Mouse (Mus musculus) heart, adult 2 months (tissue): ENCODE measurements around the gene Bckdha. TPM values are rescaled to one million over a fixed set of nuclear protein-coding genes. Genes with fewer than 3 reads are reported as not detected.
A peak's percentile ranks its signal among the peaks of the same experiment; 100 is the strongest.

Experiments
- DNase-seq, 2 experiments: peaks; one replicate each; pipeline ENCODE4 v3.0.0; 2021
- H3K27ac ChIP-seq: fragments of 200-600 bp; 2 replicates; pipeline ENCODE4 v1.8.1; 2022
- H3K27me3 ChIP-seq: fragments of 200-500 bp; 2 replicates; pipeline ENCODE4 v1.6.1; 2012; ENCODE audit warnings: mild to moderate bottlenecking, low read length, inconsistent platforms, mixed read lengths; ENCODE audit not compliant: control insufficient read depth, insufficient read depth
- H3K36me3 ChIP-seq: fragments of 200-500 bp; 2 replicates; pipeline ENCODE4 v1.6.1; 2012; ENCODE audit warnings: low read length, inconsistent platforms; ENCODE audit not compliant: control insufficient read depth, insufficient read depth
- H3K4me1 ChIP-seq: fragments of 200-500 bp; 2 replicates; pipeline ENCODE4 v1.6.1; 2011; ENCODE audit warnings: low read length; ENCODE audit not compliant: control insufficient read depth, insufficient read depth
- H3K4me3 ChIP-seq: fragments of 200-600 bp; 2 replicates; pipeline ENCODE4 v1.8.1; 2022
- H3K79me2 ChIP-seq: fragments of 200-500 bp; replicated peaks from 2 replicates; pipeline ENCODE4 v1.6.1; 2012; ENCODE audit warnings: mild to moderate bottlenecking, inconsistent platforms, low read length, moderate library complexity, mixed read lengths; ENCODE audit not compliant: control insufficient read depth, insufficient read depth
- H3K9ac ChIP-seq: fragments of 200-500 bp; 2 replicates; pipeline ENCODE4 v1.6.1; 2012; ENCODE audit warnings: low read depth, mild to moderate bottlenecking, control low read depth, inconsistent platforms, low read length, mixed read lengths
- CTCF ChIP-seq: fragments of 200-600 bp; IDR thresholded peaks from 2 replicates; pipeline ENCODE4 v1.8.1; 2022; ENCODE audit warnings: antibody characterized with exemption, mild to moderate bottlenecking, moderate library complexity
- EP300 ChIP-seq: fragments of 200-500 bp; IDR thresholded peaks from 2 replicates; pipeline ENCODE4 v1.6.1; 2011; ENCODE audit warnings: low read depth, low read length, control low read depth; ENCODE audit not compliant: insufficient read depth
- POLR2A ChIP-seq: fragments of 200-500 bp; IDR thresholded peaks from 2 replicates; pipeline ENCODE4 v1.6.1; 2011; ENCODE audit warnings: mild to moderate bottlenecking, low read depth, low read length, control low read depth; ENCODE audit not compliant: insufficient read depth
- WGBS: fragments of 180-500 bp; shearing (Covaris S2); methylation state at CpG from one replicate; pipeline ENCODE4 v1.1.7; 2018; 5-methylcytosine and 5-hydroxymethylcytosine counted together
- intact Hi-C: fragments of 180-260 bp; cut with DNase I; formaldehyde crosslinking; loops from one replicate; pipeline ENCODE4 v1.15.1; 2025
- polyA plus RNA-seq: library from polyadenylated mRNA; depleted of rRNA; stranded (reverse); fragments of >200 nt; gene quantifications from 2 replicates; pipeline ENCODE4 v1.2.3, GENCODE M21; 2012
- total RNA-seq, 2 experiments: library from RNA; stranded (reverse); gene quantifications; 2 replicates each; pipeline ENCODE4 v1.2.3; 2021

Bckdha gene
- total and polyA plus RNA-seq, 3 experiments, result 225 to 545 (median 312) TPM

GRCm38 (mm10) chr7:25677013-25677412 is 18.2 kb upstream of the Bckdha start:
- no peak overlapping the region for H3K27ac ChIP-seq
- H3K79me2 ChIP-seq, result no peaks in the 10 kb centered on the region
- TF ChIP-seq POLR2A, result no peak
- TF ChIP-seq CTCF, result no peak
- no peak for TF ChIP-seq EP300
- no peaks in the 10 kb centered on the region for H3K36me3 ChIP-seq
- H3K27me3 ChIP-seq, result no peaks in the 10 kb centered on the region; the same call in 1 of the 2 replicates
- H3K9ac ChIP-seq, result no peak overlapping the region
- peaks cover 4% of the 10 kb centered on the region; the same call in 1 of the 2 replicates for H3K4me1 ChIP-seq
- DNase-seq, result no peak
- WGBS, result 82% methylated on average over 7 of the region's 7 CpGs
- intact Hi-C loops, result loop anchor here (2.0 kb wide), 1 partner anchor 16 kb away; no protein-coding TSS in a partner anchor
- no peak overlapping the region for H3K4me3 ChIP-seq

GRCm38 (mm10) chr7:25676085-25676781 is 17.5 kb upstream of the Bckdha start:
- H3K27ac ChIP-seq, result no peak overlapping the region; the same call in 1 of the 2 replicates
- no peaks in the 10 kb centered on the region for H3K36me3 ChIP-seq
- no peaks in the 10 kb centered on the region for H3K79me2 ChIP-seq
- no peak overlapping the region for H3K4me3 ChIP-seq
- WGBS, result 16% methylated on average over 15 of the region's 15 CpGs
- TF ChIP-seq POLR2A, result no peak
- TF ChIP-seq CTCF, result no peak
- TF ChIP-seq EP300, result peak; percentile 29; the same call in 1 of the 2 replicates
- no peak overlapping the region for H3K9ac ChIP-seq
- intact Hi-C loops, result loop anchor here (2.0 kb wide), 1 partner anchor 15 kb away; no protein-coding TSS in a partner anchor
- DNase-seq, result peak; percentile 80 to 87
- H3K4me1 ChIP-seq, result peaks cover 2% of the 10 kb centered on the region; the same call in 1 of the 2 replicates
- H3K27me3 ChIP-seq, result no peaks in the 10 kb centered on the region; the same call in 1 of the 2 replicates

DNA sequence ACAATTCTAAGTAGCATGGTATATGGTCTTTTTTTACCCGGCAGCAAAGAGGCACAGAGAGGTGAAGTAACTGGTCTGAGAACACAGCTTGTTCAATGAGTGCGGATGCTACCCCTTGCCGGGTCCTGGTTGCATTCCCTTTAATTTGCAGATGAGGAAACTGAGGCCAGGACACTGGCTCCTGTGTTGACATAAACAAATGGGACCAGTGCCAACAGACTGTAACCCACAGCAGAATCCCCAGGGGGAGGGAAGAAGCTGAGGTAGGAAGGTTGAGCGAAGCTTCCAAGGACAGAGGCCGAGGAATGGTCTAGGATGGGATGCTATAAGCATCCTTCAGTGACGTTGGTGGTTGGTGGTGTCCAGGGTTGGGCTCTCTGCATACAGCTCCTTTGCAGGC is 16.6 kb upstream of the Bckdha start:
- Histone ChIP-seq H3K36me3 (no peaks in the 10 kb centered on the region), H3K9ac (no peak overlapping the region), H3K4me1 (peaks cover 2% of the 10 kb centered on the region; the same call in 1 of the 2 replicates), H3K27me3 (no peaks in the 10 kb centered on the region; the same call in 1 of the 2 replicates), H3K79me2 (no peaks in the 10 kb centered on the region), H3K27ac (no peak overlapping the region), H3K4me3 (no peak overlapping the region)
- WGBS, result 48% methylated on average over 6 of the region's 6 CpGs
- TF ChIP-seq EP300 (no peak), CTCF (no peak), POLR2A (no peak)
- no peak for DNase-seq
- intact Hi-C loops, result no loop called here

- H3K9ac ChIP-seq, result no peak within 1 kb of the TSS
- no peaks in the 10 kb centered on the region; the same call in 1 of the 2 replicates for H3K27me3 ChIP-seq
- intact Hi-C loops, result no loop called here
- H3K36me3 ChIP-seq, result no peaks in the 10 kb centered on the region
- WGBS, result 3% methylated on average over 29 of the region's 29 CpGs
- H3K79me2 ChIP-seq, result no peaks in the 10 kb centered on the region
- no peak for DNase-seq
- H3K4me1 ChIP-seq, result peaks cover 2% of the 10 kb centered on the region; the same call in 1 of the 2 replicates
- no peak within 1 kb of the TSS for H3K27ac ChIP-seq
- H3K4me3 ChIP-seq, result 0 out of 2 replicates have a peak within 1 kb of the TSS, but pooled peaks have one; percentile 12
- TF ChIP-seq CTCF (no peak), EP300 (no peak), POLR2A (no peak)
Observed at GRCm38 (mm10) chr7:25674719-25675300, 16.0 kb upstream of the Bckdha start, which contains the start of gene Tmem91. Tmem91 (minus strand) TSS chr7:25675166.

DNA sequence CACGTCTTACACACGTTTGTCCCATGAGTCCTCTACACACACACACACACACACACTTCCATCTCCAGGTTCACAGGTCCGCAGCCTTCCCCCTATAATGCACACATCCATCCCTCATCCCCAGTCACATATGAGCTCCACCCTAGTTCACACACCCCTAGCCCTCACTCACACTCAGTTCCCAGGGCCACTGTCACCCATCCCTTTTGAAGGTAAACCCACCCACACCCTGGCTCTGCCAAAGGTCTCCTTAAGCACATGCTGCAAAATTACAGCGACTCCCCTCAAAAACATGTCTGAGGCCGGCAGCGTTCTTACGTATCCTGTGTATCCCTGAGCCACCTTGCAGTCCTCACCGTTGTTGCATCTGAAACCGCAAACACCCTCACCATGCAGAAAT is 15.5 kb upstream of the Bckdha start:
- intact Hi-C loops, result no loop called here
- Histone ChIP-seq H3K79me2 (no peaks in the 10 kb centered on the region), H3K4me1 (peaks cover 2% of the 10 kb centered on the region; the same call in 1 of the 2 replicates), H3K27me3 (no peaks in the 10 kb centered on the region; the same call in 1 of the 2 replicates), H3K27ac (no peak overlapping the region), H3K4me3 (no peak overlapping the region), H3K36me3 (no peaks in the 10 kb centered on the region), H3K9ac (no peak overlapping the region)
- WGBS, result 21% methylated on average over 9 of the region's 9 CpGs
- no peak for TF ChIP-seq CTCF
- TF ChIP-seq EP300, result no peak
- no peak for TF ChIP-seq POLR2A
- DNase-seq, result no peak
